Mouse (Mus musculus) spleen, postnatal 10 days (tissue): ENCODE results near the gene Tmem213.
A peak's percentile ranks its signal among the peaks of the same experiment; 100 is the strongest.

Experiments
- DNase-seq, 2 experiments: peaks; one replicate each; pipeline ENCODE4 v3.0.0; 2021 to 2022; ENCODE audit warnings: low spot score in 2 of 2

Tmem213 gene

GRCm38 (mm10) chr6:38152305-38152704 lies 43.2 kb downstream of the Tmem213 start:
- no peak for DNase-seq

GRCm38 (mm10) chr6:38156204-38156603 lies 47.1 kb downstream of the Tmem213 start:
- no peak for DNase-seq

- no peak for DNase-seq
Observed at GRCm38 (mm10) chr6:38157925-38158324, 48.9 kb downstream of the Tmem213 start.

- DNase-seq: no peak
Observed at GRCm38 (mm10) chr6:38159576-38159975, 50.5 kb downstream of the Tmem213 start.

- peak; percentile 63 to 85 for DNase-seq
Observed at GRCm38 (mm10) chr6:38160102-38160501, 51.0 kb downstream of the Tmem213 start.

- no peak for DNase-seq
Observed at GRCm38 (mm10) chr6:38160556-38160955, 51.5 kb downstream of the Tmem213 start.

- no peak for DNase-seq
Observed at GRCm38 (mm10) chr6:38162825-38163504, 53.9 kb downstream of the Tmem213 start.

- DNase-seq: no peak
Observed at GRCm38 (mm10) chr6:38164705-38165104, 55.6 kb downstream of the Tmem213 start.

GRCm38 (mm10) chr6:38165385-38165784 lies 56.3 kb downstream of the Tmem213 start:
- no peak for DNase-seq
